Comparison of ENCODE assay signal across 9 mouse cellular contexts in genomic region chr4:149485825-149486206, GRCm38 (mm10). TPM values are rescaled to one million over a fixed set of nuclear protein-coding genes. Genes with fewer than 3 reads are reported as not detected.
DNase-seq lines count a peak whose midpoint lies in the region; ATAC-seq lines count a peak whose summit lies in the region.
"Had no signal": no experiment of that assay in that cellular context is flagged by ENCODE, and none has a peak within 500 bp of the region (broad histone marks: within the 10 kb centered on the region; RNA-seq: fewer than 3 reads in every experiment).

No protein-coding gene starts in this region.

- peak overlapping the region; percentile 91 for H3K4me2 ChIP-seq in hindbrain, embryonic 13.5 days
- peak overlapping the region; percentile 79 for H3K4me2 ChIP-seq in liver, embryonic 12.5 days

- H3K4me1 ChIP-seq in erythroblast, embryonic 14.5 days (ENCODE audit: control insufficient read depth), result peaks cover 27% of the 10 kb centered on the region
- peaks cover 31% of the 10 kb centered on the region for H3K4me1 ChIP-seq in hindbrain, embryonic 13.5 days (replicated peaks)
- peaks cover 24% of the 10 kb centered on the region for H3K4me1 ChIP-seq in liver, embryonic 12.5 days

- H3K4me3 ChIP-seq in erythroblast, embryonic 14.5 days (replicated peaks), result peak overlapping the region; percentile 92
- peak overlapping the region; percentile 81 for H3K4me3 ChIP-seq in hindbrain, embryonic 13.5 days
- H3K4me3 ChIP-seq in liver, embryonic 12.5 days, result peak overlapping the region; percentile 93

- H3K36me3 ChIP-seq in erythroblast, embryonic 14.5 days (ENCODE audit: control insufficient read depth), result peaks cover 40% of the 10 kb centered on the region
- H3K36me3 ChIP-seq in hindbrain, embryonic 13.5 days, result peaks cover 40% of the 10 kb centered on the region
- H3K36me3 ChIP-seq in liver, embryonic 12.5 days, result peaks cover 41% of the 10 kb centered on the region

- WGBS in hindbrain, embryonic 13.5 days, result 2% methylated on average over 10 of the region's 10 CpGs
- under 1% methylated on average over 10 of the region's 10 CpGs for WGBS in liver, embryonic 12.5 days (ENCODE audit: insufficient replicate concordance)

- DNase-seq in heart, adult 18-20 months, result peak; percentile 38 to 65
- no peak for DNase-seq in heart, adult 11 months
- DNase-seq in R1 (ENCODE audit: low read depth, low spot score), result peak; percentile 53
- DNase-seq in naive thymus-derived CD4-positive, alpha-beta T cell, adult 2 months (ENCODE audit: low read depth), result peak; percentile 70
- no peak for DNase-seq in right cerebral cortex, postnatal 14 days

- H3K9ac ChIP-seq in hindbrain, embryonic 13.5 days, result peak overlapping the region; percentile 84
- H3K9ac ChIP-seq in liver, embryonic 12.5 days, result peak overlapping the region; percentile 82

- no peaks in the 10 kb centered on the region for H3K27me3 ChIP-seq in erythroblast, embryonic 14.5 days (ENCODE audit: control insufficient read depth)
- no peaks in the 10 kb centered on the region for H3K27me3 ChIP-seq in hindbrain, embryonic 13.5 days
- no peaks in the 10 kb centered on the region for H3K27me3 ChIP-seq in liver, embryonic 12.5 days (replicated peaks)

- no peaks in the 10 kb centered on the region for H3K9me3 ChIP-seq in erythroblast, embryonic 14.5 days (ENCODE audit: control insufficient read depth, low read length)
- no peaks in the 10 kb centered on the region for H3K9me3 ChIP-seq in hindbrain, embryonic 13.5 days
- no peaks in the 10 kb centered on the region for H3K9me3 ChIP-seq in liver, embryonic 12.5 days (replicated peaks)

- 0 out of 2 replicates have a peak overlapping the region, but pooled peaks have one; percentile 80 for H3K27ac ChIP-seq in hindbrain, embryonic 13.5 days
- H3K27ac ChIP-seq in liver, embryonic 12.5 days, result peak overlapping the region; percentile 77

- no peak for ATAC-seq in hindbrain, embryonic 13.5 days (ENCODE audit: low FRiP score)
- peak; percentile 16; the same call in 1 of the 2 replicates for ATAC-seq in liver, embryonic 12.5 days

RNA-seq across cellular contexts. Expression of gene Lzic, which starts 0.8 kb away (rescaled TPM):
- total RNA-seq in heart, adult 18-20 months (2021), result 10 to 100 TPM; 62.5 to 77.5 TPM
- 0.29 and 0.58 TPM in 2 replicates for polyA plus RNA-seq in erythroblast, embryonic 14.5 days (2012)
- polyA plus RNA-seq in hindbrain, embryonic 13.5 days (2015; fragmentation: Nextera tagmentation; extraction: Ambion mirVana), result 42.4 and 45.1 TPM in 2 replicates
- 23.8 and 24.7 TPM in 2 replicates for polyA plus RNA-seq in liver, embryonic 12.5 days (2016; fragmentation: Nextera tagmentation; extraction: Ambion mirVana)

RNA-seq across cellular contexts. Expression of gene Nmnat1, which starts 0.8 kb away (rescaled TPM):
- total RNA-seq in heart, adult 18-20 months (2021), result 10 to 100 TPM; 35.4 to 36.0 TPM
- 0.10 and 0.17 TPM in 2 replicates for polyA plus RNA-seq in erythroblast, embryonic 14.5 days (2012)
- 9.2 and 10.3 TPM in 2 replicates for polyA plus RNA-seq in hindbrain, embryonic 13.5 days (2015; fragmentation: Nextera tagmentation; extraction: Ambion mirVana)
- 6.8 and 8.4 TPM in 2 replicates for polyA plus RNA-seq in liver, embryonic 12.5 days (2016; fragmentation: Nextera tagmentation; extraction: Ambion mirVana)

RNA-seq across cellular contexts. Expression of gene Tmem274, which starts 8.6 kb away (rescaled TPM):
- total RNA-seq in heart, adult 18-20 months (2021), result not detected
- polyA plus RNA-seq in erythroblast, embryonic 14.5 days (2012), result not detected in 2 replicates
- 0.69 TPM in 1 of 2 replicates, not detected in the other for polyA plus RNA-seq in hindbrain, embryonic 13.5 days (2015; fragmentation: Nextera tagmentation; extraction: Ambion mirVana)
- 0.21 TPM in 1 of 2 replicates, not detected in the other for polyA plus RNA-seq in liver, embryonic 12.5 days (2016; fragmentation: Nextera tagmentation; extraction: Ambion mirVana)
- total RNA-seq: adrenal gland, adult 18-20 months had no signal

RNA-seq across cellular contexts. Expression of gene Rbp7, which starts 31.0 kb away (rescaled TPM):
- total RNA-seq in heart, adult 18-20 months (2021), result 10 to 100 TPM; 63.9 to 85.7 TPM
- polyA plus RNA-seq in erythroblast, embryonic 14.5 days (2012), result not detected in 2 replicates
- not detected in 2 replicates for polyA plus RNA-seq in hindbrain, embryonic 13.5 days (2015; fragmentation: Nextera tagmentation; extraction: Ambion mirVana)
- not detected in 2 replicates for polyA plus RNA-seq in liver, embryonic 12.5 days (2016; fragmentation: Nextera tagmentation; extraction: Ambion mirVana)

RNA-seq across cellular contexts. Expression of gene Ctnnbip1, which starts 32.2 kb away (rescaled TPM):
- 10 to 100 TPM; 24.2 to 25.1 TPM for total RNA-seq in heart, adult 18-20 months (2021)
- 0.18 and 0.54 TPM in 2 replicates for polyA plus RNA-seq in erythroblast, embryonic 14.5 days (2012)
- 85.3 and 85.4 TPM in 2 replicates for polyA plus RNA-seq in hindbrain, embryonic 13.5 days (2015; fragmentation: Nextera tagmentation; extraction: Ambion mirVana)
- 10.0 and 10.1 TPM in 2 replicates for polyA plus RNA-seq in liver, embryonic 12.5 days (2016; fragmentation: Nextera tagmentation; extraction: Ambion mirVana)

Comparison
In these comparisons a context has a peak if more than half of its experiments do, and no peak if none do; other contexts are left out.
1. DNase-seq: peak in heart, adult 18-20 months (2 of 2), R1 (single experiment) and naive thymus-derived CD4-positive, alpha-beta T cell, adult 2 months (single experiment); none in heart, adult 11 months (single experiment) and right cerebral cortex, postnatal 14 days (single experiment).
2. RNA of gene Lzic, which starts 0.8 kb away (polyA plus RNA-seq): 42.4 to 45.1 TPM in hindbrain, embryonic 13.5 days and 23.8 to 24.7 TPM in liver, embryonic 12.5 days; 0.29 to 0.58 TPM in erythroblast, embryonic 14.5 days; every median in the first group is over 10 times any median in the second.
3. Peak in every context shown above with its lines, with median percentiles within 50 percentile points of each other: H3K4me3 ChIP-seq.